Mouse (Mus musculus) liver, adult 2 months (tissue): ENCODE results near the gene Arhgef3. TPM values are rescaled to one million over a fixed set of nuclear protein-coding genes. Genes with fewer than 3 reads are reported as not detected.
A peak's percentile ranks its signal among the peaks of the same experiment; 100 is the strongest.

Source experiments
- DNase-seq: peaks from one replicate; pipeline ENCODE4 v3.0.0-alpha.2; 2011; ENCODE audit warnings: low read depth, low spot score; ENCODE audit errors: extremely low read depth
- H3K27ac ChIP-seq: fragments of 200-500 bp; replicated peaks from 2 replicates; pipeline ENCODE4 v1.5.1; 2012; ENCODE audit warnings: low read depth, mild to moderate bottlenecking, control low read depth, inconsistent platforms, low read length; ENCODE audit not compliant: insufficient read depth
- H3K27me3 ChIP-seq: fragments of 200-500 bp; 2 replicates; pipeline ENCODE4 v1.6.1; 2012; ENCODE audit warnings: mild to moderate bottlenecking, moderate library complexity, low read length, inconsistent platforms; ENCODE audit not compliant: control insufficient read depth, insufficient read depth
- H3K36me3 ChIP-seq: fragments of 200-500 bp; 2 replicates; pipeline ENCODE4 v1.6.1; 2012; ENCODE audit warnings: low read length, inconsistent platforms; ENCODE audit not compliant: control insufficient read depth, insufficient read depth
- H3K4me1 ChIP-seq: fragments of 200-500 bp; 2 replicates; pipeline ENCODE4 v1.6.1; 2011; ENCODE audit warnings: low read length; ENCODE audit not compliant: control insufficient read depth, insufficient read depth
- H3K4me3 ChIP-seq: fragments of 200-500 bp; 2 replicates; pipeline ENCODE4 v1.5.1; 2011; ENCODE audit warnings: low read depth, mild to moderate bottlenecking, control low read depth, low read length, moderate library complexity; ENCODE audit not compliant: insufficient read depth
- H3K79me2 ChIP-seq: fragments of 200-500 bp; 2 replicates; pipeline ENCODE4 v1.6.1; 2012; ENCODE audit warnings: inconsistent platforms, mild to moderate bottlenecking, low read length, moderate library complexity; ENCODE audit not compliant: control insufficient read depth, insufficient read depth
- H3K9ac ChIP-seq: fragments of 200-500 bp; 2 replicates; pipeline ENCODE4 v1.6.1; 2012; ENCODE audit warnings: low read depth, mild to moderate bottlenecking, control low read depth, inconsistent platforms, low read length
- CTCF ChIP-seq: fragments of 200-500 bp; IDR thresholded peaks from 2 replicates; pipeline ENCODE4 v1.5.1; 2011; ENCODE audit warnings: low read depth, low read length, control low read depth
- POLR2A ChIP-seq: fragments of 200-500 bp; IDR thresholded peaks from 2 replicates; pipeline ENCODE4 v1.6.1; 2011; ENCODE audit warnings: low read length, control low read depth; ENCODE audit not compliant: insufficient read depth; ENCODE audit errors: extremely low read depth
- WGBS: fragments of 180-500 bp; shearing (Covaris S2); methylation state at CpG from one replicate; pipeline ENCODE4 v1.1.7; 2018; 5-methylcytosine and 5-hydroxymethylcytosine counted together
- polyA plus RNA-seq: library from polyadenylated mRNA; depleted of rRNA; stranded (reverse); fragments of >200 nt; gene quantifications from 2 replicates; pipeline ENCODE4 v1.2.3, GENCODE M21; 2012
- total RNA-seq: library from RNA; depleted of rRNA; stranded (reverse); fragments of >200 nt; gene quantifications from 2 replicates; pipeline ENCODE4 v1.2.3, GENCODE M21; 2014

Arhgef3 gene
- total and polyA plus RNA-seq, 2 experiments, result 6.4 to 19.3 TPM

DNA sequence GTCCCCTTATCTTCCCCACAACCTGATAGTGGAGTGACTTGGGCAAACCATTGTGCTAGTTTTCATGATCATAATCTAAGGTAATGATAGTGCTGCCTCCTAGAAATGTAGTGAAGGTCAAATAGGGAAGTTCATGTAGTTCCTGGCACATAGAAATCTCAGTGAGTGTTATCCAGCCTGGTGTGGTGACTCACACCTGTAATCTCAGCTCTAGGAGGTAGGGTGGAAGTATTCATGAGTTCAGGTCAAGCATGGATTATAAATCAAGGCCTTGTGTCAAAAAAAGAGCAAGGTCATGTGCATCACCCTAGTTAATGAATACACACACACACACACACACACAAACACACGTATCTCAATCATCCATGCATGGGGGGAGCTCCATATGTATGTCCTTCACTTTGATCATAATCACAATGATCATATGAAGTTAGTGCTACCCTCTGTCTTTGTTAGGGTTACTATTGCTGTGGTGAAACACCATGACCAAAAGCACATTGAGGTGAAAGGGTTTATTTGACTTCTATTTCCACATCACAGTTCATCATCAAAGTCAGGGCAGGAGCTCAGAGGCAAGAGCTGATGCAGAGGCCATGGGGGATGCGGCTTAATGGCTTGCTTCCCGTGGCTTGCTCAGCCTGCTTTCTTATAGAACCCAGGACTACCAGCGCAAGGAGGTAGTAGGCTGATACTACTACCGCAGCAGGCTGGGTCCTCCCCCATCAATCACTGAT lies 226.2 kb downstream of the Arhgef3 start:
- DNase-seq, result peak; percentile 92
- TF ChIP-seq POLR2A, result no peak
- TF ChIP-seq CTCF, result no peak
- no peak overlapping the region for H3K9ac ChIP-seq
- WGBS, result 28% methylated on average over 5 of the region's 5 CpGs
- H3K36me3 ChIP-seq, result no peaks in the 10 kb centered on the region
- no peaks in the 10 kb centered on the region for H3K27me3 ChIP-seq
- peaks cover 45% of the 10 kb centered on the region for H3K4me1 ChIP-seq
- H3K79me2 ChIP-seq, result peaks cover 23% of the 10 kb centered on the region; the same call in 1 of the 2 replicates
- H3K27ac ChIP-seq, result peak overlapping the region; percentile 61
- no peak overlapping the region for H3K4me3 ChIP-seq

DNA sequence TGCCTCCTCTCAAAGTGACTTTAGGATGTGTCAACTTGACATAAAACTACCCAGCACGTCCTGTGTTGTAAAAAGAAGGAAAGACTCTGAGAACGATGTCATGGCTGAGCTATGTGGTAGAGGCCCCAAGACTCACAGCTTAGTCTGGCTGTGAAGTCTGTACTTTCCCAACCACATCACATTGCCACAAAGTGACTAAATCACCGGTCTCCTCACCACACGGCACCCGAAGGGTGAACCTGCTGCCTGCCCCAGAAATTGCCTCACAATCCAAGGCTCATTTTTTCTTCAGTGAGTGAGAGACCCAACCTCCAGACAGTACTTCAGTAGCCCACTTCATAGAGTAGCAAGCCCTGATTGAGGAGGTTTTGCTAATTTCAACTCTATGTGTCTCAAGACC lies 226.8 kb downstream of the Arhgef3 start:
- Histone ChIP-seq H3K27ac (peak overlapping the region; percentile 61), H3K4me1 (peaks cover 45% of the 10 kb centered on the region), H3K9ac (0 out of 2 replicates have a peak overlapping the region, but pooled peaks have one; percentile 11), H3K4me3 (no peak overlapping the region), H3K36me3 (no peaks in the 10 kb centered on the region), H3K27me3 (no peaks in the 10 kb centered on the region), H3K79me2 (peaks cover 22% of the 10 kb centered on the region; the same call in 1 of the 2 replicates)
- DNase-seq, result no peak
- no peak for TF ChIP-seq CTCF
- no peak for TF ChIP-seq POLR2A
- WGBS, result 29% methylated on average over 5 of the region's 5 CpGs

DNA sequence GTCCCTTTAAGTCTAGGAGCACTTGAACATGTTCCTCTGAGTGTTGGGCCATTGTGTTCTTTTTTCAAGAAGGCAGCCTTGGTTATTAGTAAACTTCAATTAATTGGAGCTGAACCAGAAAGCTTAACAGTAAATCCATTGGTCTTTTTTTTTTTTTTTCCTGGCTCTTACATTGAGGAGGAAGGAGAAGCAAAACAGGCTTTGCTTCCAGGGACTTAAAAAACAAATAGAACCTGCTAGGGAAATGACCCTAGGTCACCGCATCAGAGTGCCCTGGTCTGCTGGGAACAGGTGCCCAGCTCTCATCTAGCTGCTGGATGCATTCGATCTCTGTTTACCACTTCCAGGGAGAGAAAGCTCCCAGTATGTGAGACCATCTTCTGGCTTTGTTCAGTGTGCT lies 227.8 kb downstream of the Arhgef3 start:
- Histone ChIP-seq H3K27me3 (no peaks in the 10 kb centered on the region), H3K27ac (peak overlapping the region; percentile 49), H3K79me2 (peaks cover 25% of the 10 kb centered on the region; the same call in 1 of the 2 replicates), H3K4me1 (peaks cover 43% of the 10 kb centered on the region), H3K4me3 (no peak overlapping the region), H3K9ac (no peak overlapping the region), H3K36me3 (no peaks in the 10 kb centered on the region; the same call in 1 of the 2 replicates)
- TF ChIP-seq POLR2A (no peak), CTCF (no peak)
- DNase-seq, result peak; percentile 82
- WGBS, result 22% methylated on average over 2 of the region's 2 CpGs

DNA sequence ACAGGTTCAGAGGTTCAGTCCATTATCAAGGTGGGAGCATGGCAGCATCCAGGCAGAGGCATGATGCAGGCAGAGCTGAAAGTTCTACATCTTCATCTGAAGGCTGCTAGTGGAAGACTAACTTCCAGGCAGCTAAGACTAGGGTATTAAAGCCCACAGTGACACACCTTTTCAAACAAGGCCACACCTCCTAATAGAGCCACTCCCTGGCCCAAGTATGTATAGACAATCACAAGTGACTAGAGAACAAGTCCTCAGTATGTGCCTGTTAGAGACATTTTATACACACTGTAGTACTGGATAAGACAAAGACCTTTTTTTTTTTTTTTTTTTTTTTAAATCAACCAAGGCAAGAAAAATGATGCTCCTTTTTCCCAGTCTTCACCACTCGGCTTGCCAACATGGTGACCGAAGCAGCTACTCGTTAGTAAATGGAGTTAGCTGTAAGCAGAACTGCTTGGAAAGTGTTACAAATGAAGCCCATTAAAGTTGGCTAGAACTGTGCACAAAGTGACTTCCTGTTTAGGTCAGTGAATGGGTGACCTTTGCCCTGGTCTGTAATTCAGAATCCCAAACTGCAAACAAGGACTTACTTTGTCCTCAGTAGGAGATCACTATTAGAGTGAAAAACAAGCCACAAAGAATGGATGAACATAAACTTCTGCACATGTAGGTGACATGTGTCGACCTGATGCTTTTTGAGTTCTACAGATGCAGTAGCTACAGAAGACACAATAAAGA lies 229.7 kb downstream of the Arhgef3 start:
- peaks cover 40% of the 10 kb centered on the region for H3K4me1 ChIP-seq
- H3K27me3 ChIP-seq, result no peaks in the 10 kb centered on the region
- H3K36me3 ChIP-seq, result no peaks in the 10 kb centered on the region; the same call in 1 of the 2 replicates
- WGBS, result 55% methylated on average over 4 of the region's 4 CpGs
- no peak for TF ChIP-seq POLR2A
- TF ChIP-seq CTCF, result no peak
- peak; percentile 97 for DNase-seq
- H3K4me3 ChIP-seq, result no peak overlapping the region
- H3K9ac ChIP-seq, result no peak overlapping the region
- peak overlapping the region; percentile 74 for H3K27ac ChIP-seq
- H3K79me2 ChIP-seq, result peaks cover 22% of the 10 kb centered on the region; the same call in 1 of the 2 replicates

DNA sequence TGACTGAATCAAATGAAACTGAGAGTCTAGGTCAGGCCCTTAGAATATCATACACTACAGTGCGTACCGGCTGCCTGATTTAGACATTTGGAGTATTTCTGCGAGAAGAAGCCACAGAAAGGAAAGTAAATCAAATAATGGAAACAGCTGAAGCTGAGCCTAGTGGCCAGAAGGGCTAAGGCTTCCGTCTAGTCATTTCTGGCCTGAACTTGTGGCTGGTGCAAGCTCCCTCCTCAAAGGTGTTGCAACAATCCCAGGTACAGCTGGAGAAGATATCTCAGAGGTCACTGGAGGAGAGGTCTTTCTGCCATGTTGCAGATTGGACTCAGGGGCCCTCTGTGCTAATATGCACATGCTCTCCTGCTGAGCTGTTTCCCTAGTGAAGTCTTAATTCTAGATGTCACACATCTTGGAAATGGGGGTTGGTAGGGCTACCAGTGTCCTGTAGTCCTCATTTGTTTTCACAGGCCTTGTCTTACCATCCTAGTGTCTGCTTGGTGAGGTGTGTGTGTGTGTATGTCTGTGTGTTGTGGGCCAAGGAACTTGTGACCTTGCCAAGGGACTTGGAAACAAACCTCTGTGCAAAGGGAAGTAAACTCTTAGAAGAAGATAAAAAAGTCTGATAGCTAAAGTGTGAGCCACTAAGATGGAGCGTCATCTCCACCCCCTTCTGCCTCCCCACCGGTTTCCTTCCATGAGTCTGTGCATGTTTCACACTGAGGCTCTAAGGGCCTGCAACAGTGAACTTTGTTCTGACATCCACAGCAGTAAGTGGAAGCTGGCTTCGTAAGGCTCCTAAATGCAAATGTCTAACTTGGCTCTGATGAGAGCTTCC lies 230.6 kb downstream of the Arhgef3 start:
- Histone ChIP-seq H3K27ac (peak overlapping the region; percentile 74), H3K4me1 (peaks cover 45% of the 10 kb centered on the region)
- DNase-seq, result peak; percentile 85

More for the DNA sequence above, 230.6 kb downstream of the Arhgef3 start:
- 44% methylated on average over 7 of the region's 7 CpGs for WGBS
- peaks cover 21% of the 10 kb centered on the region; the same call in 1 of the 2 replicates for H3K79me2 ChIP-seq
- no peak overlapping the region for H3K4me3 ChIP-seq
- no peaks in the 10 kb centered on the region for H3K27me3 ChIP-seq
- H3K36me3 ChIP-seq, result no peaks in the 10 kb centered on the region; the same call in 1 of the 2 replicates
- H3K9ac ChIP-seq, result no peak overlapping the region
- TF ChIP-seq CTCF, result 0 out of 2 replicates have a peak, but pooled peaks have one; percentile 5
- TF ChIP-seq POLR2A, result no peak
